Mouse (Mus musculus): ENCODE results near the gene Mybphl. TPM values are rescaled to one million over a fixed set of nuclear protein-coding genes. Genes with fewer than 3 reads are reported as not detected.

The Mybphl gene
- polyA plus RNA-seq, 1 experiment, result 0.06 TPM

DNA sequence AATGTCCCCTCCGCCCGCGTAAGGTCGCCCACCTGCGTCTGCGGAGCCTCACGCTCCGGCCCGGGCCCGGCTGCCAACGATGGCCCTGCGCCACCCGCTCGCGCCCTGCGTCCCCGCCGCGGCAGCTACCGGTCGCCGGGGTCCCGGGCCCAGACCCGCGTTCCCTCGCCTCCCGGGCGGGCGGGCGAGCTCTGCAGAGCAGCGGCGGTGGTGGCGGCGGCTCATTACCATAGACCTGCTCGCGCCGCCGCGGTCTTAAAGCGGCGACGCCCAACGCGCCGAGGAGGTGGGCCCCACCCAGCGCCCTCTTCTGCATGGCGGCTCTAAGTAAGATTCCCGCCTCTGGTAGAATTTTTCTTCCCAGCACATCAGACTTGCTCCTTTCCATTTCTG, 51.1 kb downstream of the Mybphl start:
- TF ChIP-seq CTCF (conservative IDR thresholded peaks at IDR 0.05; ENCODE audit: insufficient read depth, insufficient read length, low read depth, low read length), result no peak
- no peak for TF ChIP-seq POLR2A (IDR thresholded peaks at IDR 0.05; ENCODE audit: low read depth, low read length)
- peak; percentile 84 for DNase-seq
- WGBS, result 1% methylated on average over 45 of the region's 48 CpGs
- Histone ChIP-seq H3K4me3 (ENCODE audit: insufficient read depth, low read depth, low read length) (peak overlapping the region; percentile 80), H3K4me1 (ENCODE audit: control insufficient read depth, insufficient read depth, low read length) (peaks cover 25% of the 10 kb centered on the region), H3K27me3 (replicated peaks; ENCODE audit: control insufficient read depth, insufficient read depth, low read length) (no peaks in the 10 kb centered on the region), H3K36me3 (ENCODE audit: control insufficient read depth, insufficient read depth, low read length) (no peaks in the 10 kb centered on the region), H3K27ac (ENCODE audit: insufficient read depth, low read depth, low read length) (peak overlapping the region; percentile 36)

DNA sequence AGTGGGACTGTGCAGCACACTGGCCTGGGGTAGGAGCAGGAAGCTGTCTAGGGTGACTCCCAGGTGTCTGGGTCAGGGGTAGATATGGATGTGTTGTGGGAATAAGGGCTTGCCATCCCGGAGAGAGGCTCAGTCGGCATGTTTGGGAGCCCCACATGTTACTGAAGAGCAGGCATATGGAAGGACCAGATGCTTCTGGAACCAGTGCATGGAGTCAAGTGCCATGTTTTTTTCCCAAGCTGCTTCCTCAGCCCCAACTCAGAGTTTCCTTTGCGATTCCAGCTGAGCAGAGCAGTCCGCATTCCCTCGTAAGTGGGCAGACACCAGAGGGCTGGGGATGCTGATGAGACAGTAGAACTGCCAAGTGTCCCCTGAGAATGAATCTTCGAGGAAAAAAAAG, 58.3 kb downstream of the Mybphl start:
- TF ChIP-seq POLR2A (IDR thresholded peaks at IDR 0.05; ENCODE audit: low read depth, low read length) (no peak), CTCF (conservative IDR thresholded peaks at IDR 0.05; ENCODE audit: insufficient read depth, insufficient read length, low read depth, low read length) (no peak)
- Histone ChIP-seq H3K4me1 (ENCODE audit: control insufficient read depth, insufficient read depth, low read length) (peaks cover 5% of the 10 kb centered on the region; the same call in 1 of the 2 replicates), H3K36me3 (ENCODE audit: control insufficient read depth, insufficient read depth, low read length) (peaks cover under 1% of the 10 kb centered on the region; the same call in 1 of the 2 replicates), H3K27me3 (replicated peaks; ENCODE audit: control insufficient read depth, insufficient read depth, low read length) (no peaks in the 10 kb centered on the region), H3K27ac (ENCODE audit: insufficient read depth, low read depth, low read length) (no peak overlapping the region), H3K4me3 (ENCODE audit: insufficient read depth, low read depth, low read length) (no peak overlapping the region)
- 53% methylated on average over 6 of the region's 6 CpGs for WGBS
- DNase-seq, result no peak

DNA sequence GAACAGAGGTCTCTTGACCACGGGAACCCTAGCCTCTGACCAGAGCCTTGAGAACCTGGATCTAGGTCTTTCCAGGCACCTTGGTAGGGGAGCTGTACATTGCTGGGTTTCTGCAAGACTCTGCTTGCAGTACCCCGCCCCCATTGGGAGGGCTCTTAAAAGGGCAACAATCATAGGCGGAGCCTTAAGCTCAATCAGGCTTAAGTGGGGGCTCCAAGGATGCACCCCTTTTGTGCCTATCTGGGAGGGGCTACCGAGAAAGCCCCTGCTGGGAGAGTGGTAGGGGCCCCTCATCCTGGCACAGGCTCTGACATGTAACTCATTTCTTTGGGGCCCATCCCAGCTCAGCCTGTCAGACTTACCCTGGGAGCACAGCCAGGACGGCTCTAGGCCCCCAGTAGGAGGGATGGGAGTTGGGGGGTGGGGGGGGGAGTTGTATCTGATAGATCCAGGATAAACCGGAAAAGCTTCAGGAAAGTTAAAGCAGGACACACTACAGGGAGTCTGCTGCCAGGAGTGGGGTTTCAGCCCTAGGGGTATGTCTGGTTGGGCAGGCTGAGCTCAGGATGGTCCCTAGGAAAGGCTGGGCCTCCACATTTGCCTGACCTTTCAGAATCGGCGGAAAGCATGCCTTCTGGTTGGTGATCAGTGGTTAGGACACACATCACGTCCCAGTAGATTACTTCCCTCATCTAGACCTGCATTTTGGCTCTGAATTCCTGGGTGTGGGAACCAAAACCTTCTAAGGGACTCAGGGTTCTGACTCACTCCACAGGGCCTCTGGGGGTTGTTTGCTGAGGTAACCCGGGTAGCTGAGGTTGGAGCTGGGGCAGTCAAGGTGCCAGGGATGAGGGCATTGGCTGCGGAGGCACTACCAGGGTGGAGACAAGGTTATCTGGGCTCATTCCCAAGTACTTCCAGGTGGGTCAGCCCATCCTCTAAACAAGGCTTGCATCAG, 59.4 kb downstream of the Mybphl start:
- TF ChIP-seq CTCF (conservative IDR thresholded peaks at IDR 0.05; ENCODE audit: insufficient read depth, insufficient read length, low read depth, low read length) (no peak), POLR2A (IDR thresholded peaks at IDR 0.05; ENCODE audit: low read depth, low read length) (no peak)
- 22% methylated on average over 11 of the region's 11 CpGs for WGBS
- peaks cover 3% of the 10 kb centered on the region; the same call in 1 of the 2 replicates for H3K36me3 ChIP-seq (ENCODE audit: control insufficient read depth, insufficient read depth, low read length)
- no peaks in the 10 kb centered on the region for H3K27me3 ChIP-seq (replicated peaks; ENCODE audit: control insufficient read depth, insufficient read depth, low read length)
- DNase-seq, result peak; percentile 71
- H3K4me3 ChIP-seq (ENCODE audit: insufficient read depth, low read depth, low read length), result no peak overlapping the region
- H3K4me1 ChIP-seq (ENCODE audit: control insufficient read depth, insufficient read depth, low read length), result peaks cover 5% of the 10 kb centered on the region; the same call in 1 of the 2 replicates
- H3K27ac ChIP-seq (ENCODE audit: insufficient read depth, low read depth, low read length), result no peak overlapping the region

DNA sequence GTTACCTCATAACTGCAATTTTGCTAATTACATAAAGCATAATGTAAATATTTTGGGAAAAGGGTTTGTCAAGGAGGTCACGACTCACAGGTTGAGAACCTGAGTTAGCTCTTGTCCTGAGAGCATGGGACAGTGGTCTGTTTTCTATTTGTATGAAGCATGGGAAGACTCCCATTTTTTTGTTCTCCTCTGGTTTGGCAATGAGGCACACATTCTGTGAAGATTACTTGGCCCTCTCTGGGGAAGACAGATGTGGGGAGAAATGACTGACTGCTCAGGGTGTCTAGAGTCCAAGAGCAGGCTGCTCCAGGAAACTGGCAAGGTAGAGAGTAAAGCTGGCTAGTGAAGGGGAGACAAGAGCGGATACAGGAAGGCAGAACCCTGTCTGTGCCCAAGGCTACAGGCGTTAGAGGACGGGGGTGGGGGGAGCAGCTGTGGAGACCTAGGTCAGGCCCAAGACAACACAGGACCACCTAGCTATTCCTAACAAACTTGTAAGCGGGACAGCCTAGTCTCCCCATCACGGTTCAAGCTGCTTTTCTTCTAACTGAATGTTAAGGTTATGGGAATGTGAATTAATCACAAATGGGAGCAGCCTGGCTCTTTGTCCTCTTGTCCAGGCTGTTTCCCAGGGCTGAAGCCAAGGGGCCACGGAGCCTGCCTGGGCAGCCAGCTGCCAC, 60.4 kb downstream of the Mybphl start:
- Histone ChIP-seq H3K27me3 (replicated peaks; ENCODE audit: control insufficient read depth, insufficient read depth, low read length) (no peaks in the 10 kb centered on the region), H3K36me3 (ENCODE audit: control insufficient read depth, insufficient read depth, low read length) (peaks cover 3% of the 10 kb centered on the region; the same call in 1 of the 2 replicates), H3K4me3 (ENCODE audit: insufficient read depth, low read depth, low read length) (no peak overlapping the region), H3K4me1 (ENCODE audit: control insufficient read depth, insufficient read depth, low read length) (peaks cover 5% of the 10 kb centered on the region; the same call in 1 of the 2 replicates), H3K27ac (ENCODE audit: insufficient read depth, low read depth, low read length) (no peak overlapping the region)
- DNase-seq, result no peak
- WGBS, result 86% methylated on average over 7 of the region's 7 CpGs
- TF ChIP-seq POLR2A (IDR thresholded peaks at IDR 0.05; ENCODE audit: low read depth, low read length), result no peak
- no peak for TF ChIP-seq CTCF (conservative IDR thresholded peaks at IDR 0.05; ENCODE audit: insufficient read depth, insufficient read length, low read depth, low read length)

DNA sequence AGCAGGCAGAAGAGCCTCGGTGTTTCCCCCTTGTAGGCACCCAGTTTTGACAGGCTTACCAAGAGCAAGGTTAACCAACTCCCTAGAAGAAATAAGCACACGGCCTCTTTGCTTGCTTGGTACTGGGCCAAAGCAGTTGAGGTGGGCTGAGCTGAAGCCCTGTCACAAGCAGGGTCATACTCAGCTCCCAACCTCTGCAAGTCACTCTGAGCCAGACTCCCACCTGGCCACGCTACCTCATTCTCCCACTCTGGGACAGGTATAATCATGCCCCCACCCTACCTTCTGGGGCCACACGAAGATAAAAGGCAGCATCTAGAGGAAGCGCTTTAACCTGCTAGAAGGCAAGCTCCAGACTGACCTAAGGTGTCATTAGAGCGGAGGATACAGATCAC, 60.9 kb downstream of the Mybphl start:
- peaks cover 3% of the 10 kb centered on the region; the same call in 1 of the 2 replicates for H3K36me3 ChIP-seq (ENCODE audit: control insufficient read depth, insufficient read depth, low read length)
- TF ChIP-seq POLR2A (IDR thresholded peaks at IDR 0.05; ENCODE audit: low read depth, low read length), result no peak
- TF ChIP-seq CTCF (conservative IDR thresholded peaks at IDR 0.05; ENCODE audit: insufficient read depth, insufficient read length, low read depth, low read length), result no peak
- 84% methylated on average over 6 of the region's 6 CpGs for WGBS

More for the DNA sequence above, 60.9 kb downstream of the Mybphl start:
- peaks cover 5% of the 10 kb centered on the region; the same call in 1 of the 2 replicates for H3K4me1 ChIP-seq (ENCODE audit: control insufficient read depth, insufficient read depth, low read length)
- H3K27ac ChIP-seq (ENCODE audit: insufficient read depth, low read depth, low read length), result no peak overlapping the region
- no peak for DNase-seq
- no peaks in the 10 kb centered on the region for H3K27me3 ChIP-seq (replicated peaks; ENCODE audit: control insufficient read depth, insufficient read depth, low read length)
- no peak overlapping the region for H3K4me3 ChIP-seq (ENCODE audit: insufficient read depth, low read depth, low read length)

Other genes with a start within 250 kb of the Mybphl start
- 21.3 and 31.0 TPM in 2 replicates for gene Gnai3, start 218.8 kb upstream of the Mybphl start, polyA plus RNA-seq (2012; rRNA removed)
- gene Gpr61, start 210.0 kb upstream of the Mybphl start, polyA plus RNA-seq (2012; rRNA removed), result not detected in 2 replicates
- gene Amigo1, start 178.6 kb upstream of the Mybphl start, polyA plus RNA-seq (2012; rRNA removed), result 18.4 and 25.7 TPM in 2 replicates
- 7.0 and 7.1 TPM in 2 replicates for gene Cyb561d1, start 163.7 kb upstream of the Mybphl start, polyA plus RNA-seq (2012; rRNA removed)
- 23.1 and 29.3 TPM in 2 replicates for gene Atxn7l2, start 154.0 kb upstream of the Mybphl start, polyA plus RNA-seq (2012; rRNA removed)
- 37.7 and 38.7 TPM in 2 replicates for gene Sypl2, start 138.3 kb upstream of the Mybphl start, polyA plus RNA-seq (2012; rRNA removed)
- 43.2 and 55.0 TPM in 2 replicates for gene Psma5, start 108.0 kb upstream of the Mybphl start, polyA plus RNA-seq (2012; rRNA removed)
- 30.2 and 34.2 TPM in 2 replicates for gene Sort1, start 80.8 kb upstream of the Mybphl start, polyA plus RNA-seq (2012; rRNA removed)
- gene Psrc1, start 18.9 kb downstream of the Mybphl start, polyA plus RNA-seq (2012; rRNA removed), result 1.6 and 1.7 TPM in 2 replicates
- gene Celsr2, start 50.6 kb downstream of the Mybphl start, polyA plus RNA-seq (2012; rRNA removed), result 60.5 and 67.4 TPM in 2 replicates
- 49.2 and 58.8 TPM in 2 replicates for gene Sars, start 80.3 kb downstream of the Mybphl start, polyA plus RNA-seq (2012; rRNA removed)
- gene 1700013F07Rik, start 169.2 kb downstream of the Mybphl start, polyA plus RNA-seq (2012; rRNA removed), result 0.17 and 0.24 TPM in 2 replicates
- 0.25 and 0.37 TPM in 2 replicates for gene 5330417C22Rik, start 171.6 kb downstream of the Mybphl start, polyA plus RNA-seq (2012; rRNA removed)
- gene Tmem167b, start 197.6 kb downstream of the Mybphl start, polyA plus RNA-seq (2012; rRNA removed), result 6.4 and 7.5 TPM in 2 replicates
- gene Taf13, start 206.8 kb downstream of the Mybphl start, polyA plus RNA-seq (2012; rRNA removed), result 3.7 and 5.3 TPM in 2 replicates
- gene Wdr47, start 226.4 kb downstream of the Mybphl start, polyA plus RNA-seq (2012; rRNA removed), result 5.6 TPM in 2 replicates